Mouse (Mus musculus): ENCODE measurements around the gene Atp8a2.

Gene Atp8a2

DNA sequence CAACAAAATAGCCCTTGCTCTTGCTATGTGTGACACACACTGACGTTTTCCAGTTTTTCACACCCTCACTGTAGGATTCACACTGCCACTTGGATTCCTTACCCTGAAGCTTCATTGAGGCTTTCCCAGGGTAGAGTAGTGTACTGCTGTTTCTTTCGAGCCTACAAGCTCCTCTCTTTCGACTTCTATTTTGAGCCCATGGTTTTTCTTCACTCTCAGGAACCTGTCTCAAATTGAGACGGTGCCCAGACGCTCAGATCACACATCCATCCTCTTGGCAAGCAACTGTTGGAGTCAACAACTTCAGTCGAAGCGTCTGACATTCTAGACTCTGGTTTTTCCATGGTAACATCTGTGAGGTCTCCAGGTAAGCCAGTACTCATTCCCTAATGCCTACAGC, at the start of gene Atp8a2:
TSS of gene Atp8a2 (minus strand) at position 296 of the 400 bp plus-strand sequence.
- peak in 1 of 2 experiments; percentile 40 for DNase-seq (ENCODE audit: low spot score in 2 of 2)

DNA sequence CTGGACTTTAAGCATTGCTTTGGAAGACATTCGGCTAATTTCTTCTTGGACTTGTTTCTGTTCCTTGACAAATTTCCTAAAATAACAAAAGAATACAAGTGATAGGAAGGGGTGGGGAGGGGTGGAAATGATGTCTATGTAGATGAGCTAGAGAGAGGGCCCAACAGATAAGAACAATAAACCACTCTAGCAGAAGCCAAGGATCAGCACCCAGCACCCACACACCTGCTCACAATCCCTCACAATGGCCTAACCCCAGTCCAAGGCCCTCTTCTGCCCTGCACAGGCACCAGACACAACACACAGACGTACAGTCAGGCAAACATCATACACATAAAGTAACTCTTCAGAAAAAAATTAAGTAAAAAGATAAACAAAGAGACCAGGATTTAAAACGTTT, 41.6 kb upstream of the Atp8a2 start:
- DNase-seq (ENCODE audit: low spot score in 2 of 2), result no peak

DNA sequence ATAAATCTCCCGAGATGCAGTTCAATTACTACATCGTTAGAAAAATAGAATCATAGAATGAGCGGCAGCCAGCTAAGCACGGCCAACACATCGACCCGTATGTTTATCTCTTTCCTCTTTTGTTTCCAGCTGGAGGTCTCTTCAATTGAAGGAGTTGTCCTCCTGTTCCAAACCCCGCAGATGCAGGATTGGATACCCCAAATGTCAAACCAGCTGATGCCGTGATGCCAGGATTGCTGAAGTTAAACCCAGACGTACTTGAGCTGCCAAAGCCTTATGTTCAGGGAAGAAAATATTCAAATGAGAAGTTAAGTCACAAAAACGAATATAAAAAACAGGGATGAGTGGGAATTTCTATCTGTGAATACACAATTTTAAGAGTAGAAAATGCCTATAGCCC, 22.9 kb upstream of the Atp8a2 start:
- DNase-seq (ENCODE audit: low spot score in 2 of 2), result no peak

DNA sequence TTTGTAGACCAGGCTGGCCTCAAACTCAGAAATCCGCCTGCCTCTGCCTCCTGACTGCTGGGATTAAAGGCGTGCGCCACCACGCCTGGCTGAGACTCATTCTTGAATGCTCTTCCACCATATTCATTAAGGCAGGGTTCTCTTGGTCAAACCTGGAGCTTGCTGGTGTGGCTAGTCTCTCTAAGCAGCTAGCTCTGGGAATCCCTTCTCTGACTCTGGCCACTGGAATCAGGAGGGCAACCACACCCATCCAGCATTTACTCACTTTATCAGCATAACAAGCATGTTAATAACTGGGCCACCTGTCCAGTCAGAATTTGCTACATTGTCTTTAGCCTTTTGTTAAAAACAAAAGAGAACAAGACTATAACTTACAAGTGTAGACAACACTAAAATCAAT, 20.6 kb upstream of the Atp8a2 start:
- no peak for DNase-seq (ENCODE audit: low spot score in 2 of 2)

DNA sequence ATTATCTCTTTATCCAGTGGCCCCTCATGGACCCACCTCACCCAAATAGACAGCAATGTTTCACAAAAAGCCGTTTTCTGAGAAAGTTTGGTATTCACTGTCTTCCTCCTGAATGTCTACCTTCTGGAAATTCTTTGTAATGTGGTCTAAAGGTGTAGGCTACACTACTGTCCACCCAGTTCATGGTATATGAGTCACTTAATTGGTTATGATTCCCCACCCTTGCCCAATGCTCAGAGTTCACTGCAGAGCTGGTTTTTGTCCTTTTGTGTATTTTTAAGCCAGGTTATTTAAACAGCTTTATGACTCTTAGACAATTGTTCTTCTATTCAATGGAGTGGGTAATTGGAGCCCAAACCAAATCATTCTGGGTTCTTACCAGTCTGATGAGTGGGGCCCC, 19.1 kb upstream of the Atp8a2 start:
- DNase-seq (ENCODE audit: low spot score in 2 of 2), result no peak

DNA sequence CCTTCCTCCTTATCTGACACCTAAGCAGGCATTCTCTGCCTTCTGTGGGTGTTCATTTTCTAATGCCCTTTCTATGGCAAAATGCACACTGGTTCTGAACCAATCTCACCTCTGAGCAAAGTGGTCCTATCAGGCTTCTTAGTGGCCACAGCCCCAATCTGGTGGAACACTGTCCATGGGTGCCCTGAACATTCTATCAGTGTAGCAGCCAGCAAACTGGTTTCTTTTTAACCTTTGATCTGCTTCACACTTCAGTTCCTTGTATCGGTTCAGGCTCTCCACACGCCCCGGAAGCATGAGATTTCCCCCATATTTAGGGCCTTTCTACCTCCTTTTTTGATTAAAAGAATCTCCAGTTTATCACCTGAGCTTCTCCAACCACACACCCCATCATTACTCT, 18.0 kb upstream of the Atp8a2 start:
- DNase-seq (ENCODE audit: low spot score in 2 of 2), result no peak

DNA sequence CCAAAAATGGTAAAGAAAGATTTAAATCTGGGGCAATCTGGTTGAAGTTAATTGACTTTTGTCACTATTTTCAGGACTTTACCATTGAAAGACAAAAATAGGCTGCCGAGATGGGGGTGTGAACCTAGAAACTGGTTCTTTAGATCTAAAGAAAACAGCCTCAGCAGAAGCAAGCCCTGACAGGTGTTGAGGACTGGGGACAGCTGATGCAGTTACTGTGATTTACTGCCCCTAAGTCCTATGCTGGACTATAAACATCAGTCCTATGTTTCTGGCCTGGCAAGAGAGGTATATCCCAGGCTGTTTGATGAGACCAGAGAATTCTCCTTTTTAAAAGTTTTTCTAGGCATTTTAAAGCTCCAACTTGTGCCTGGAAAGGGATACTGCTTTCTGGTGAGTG, 17.1 kb upstream of the Atp8a2 start:
- no peak for DNase-seq (ENCODE audit: low spot score in 2 of 2)

DNA sequence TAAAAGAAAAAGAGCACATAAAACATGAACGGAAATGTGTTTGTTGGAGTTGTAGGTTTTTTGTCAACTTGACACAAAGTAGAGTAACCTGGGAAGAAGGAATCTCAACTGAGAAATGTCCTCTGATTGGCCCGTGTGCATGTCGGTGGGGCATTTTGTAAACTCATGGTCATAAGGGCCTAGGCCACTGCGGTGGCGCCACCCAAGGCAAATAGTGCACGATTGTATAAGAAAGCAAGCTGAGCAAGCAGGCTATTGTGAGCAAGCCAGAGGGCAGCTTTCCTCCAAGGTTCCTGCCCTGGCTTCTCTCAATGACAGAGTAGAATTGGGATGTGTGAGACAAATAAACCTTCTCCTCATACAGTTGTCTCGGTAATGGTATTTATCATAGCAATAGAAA, 12.2 kb upstream of the Atp8a2 start:
- DNase-seq (ENCODE audit: low spot score in 2 of 2), result no peak

DNA sequence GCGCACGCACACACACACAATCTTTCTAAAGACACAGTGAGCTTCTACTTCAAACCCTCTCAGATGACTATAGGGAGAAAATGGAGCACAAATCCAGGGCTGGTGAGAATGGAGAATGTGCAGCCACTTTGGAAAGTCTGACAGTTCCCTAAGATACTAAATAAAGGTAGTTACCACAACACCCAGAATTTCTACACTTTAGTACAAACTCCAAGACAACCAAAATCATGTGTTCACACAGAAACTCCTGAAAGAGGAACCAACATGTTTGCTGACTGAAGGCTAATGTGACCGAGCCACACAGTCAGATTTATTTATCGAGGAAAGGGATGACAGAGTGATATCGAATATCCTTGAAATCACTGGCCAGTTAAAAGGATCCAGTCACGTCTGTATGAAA, 8.0 kb upstream of the Atp8a2 start:
- no peak for DNase-seq (ENCODE audit: low spot score in 2 of 2)

DNA sequence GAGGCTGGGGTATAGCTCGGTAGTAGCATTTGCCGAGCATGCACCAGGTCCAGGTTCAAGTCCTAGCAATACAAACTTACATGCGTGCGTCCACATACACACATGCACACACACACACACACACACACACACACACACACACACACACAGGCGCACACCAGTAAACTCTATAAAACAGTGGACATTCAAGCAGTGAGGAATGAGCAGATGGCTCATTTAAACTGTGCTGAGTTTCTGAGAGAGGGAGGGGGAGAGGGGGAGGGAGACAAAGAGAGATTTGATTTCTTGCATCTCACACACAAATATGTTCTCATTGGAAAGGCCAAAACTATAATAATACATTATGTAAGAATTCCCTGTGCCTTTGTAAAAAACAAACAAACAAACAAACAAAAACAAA, 980 bp downstream of the Atp8a2 start:
- DNase-seq (ENCODE audit: low spot score in 2 of 2), result no peak

DNA sequence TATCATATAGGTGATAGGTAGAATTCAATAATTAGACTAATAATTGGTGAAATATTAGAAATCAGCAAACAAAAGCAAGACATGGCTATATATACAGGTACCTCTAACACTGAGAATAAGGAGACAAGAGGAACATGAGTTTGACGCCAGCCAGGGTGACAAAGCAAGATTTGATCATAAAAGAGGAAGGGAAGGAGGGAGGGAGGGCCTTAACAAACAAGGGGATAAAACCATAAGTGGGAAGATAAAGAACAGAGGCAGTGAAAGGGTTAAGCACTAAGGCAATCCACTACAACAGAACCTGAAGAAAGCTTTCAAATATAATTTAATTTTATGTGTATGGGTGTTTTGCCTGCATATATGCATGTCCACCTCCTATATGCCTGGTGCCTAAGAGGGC, 2.4 kb downstream of the Atp8a2 start:
- no peak for DNase-seq (ENCODE audit: low spot score in 2 of 2)

DNA sequence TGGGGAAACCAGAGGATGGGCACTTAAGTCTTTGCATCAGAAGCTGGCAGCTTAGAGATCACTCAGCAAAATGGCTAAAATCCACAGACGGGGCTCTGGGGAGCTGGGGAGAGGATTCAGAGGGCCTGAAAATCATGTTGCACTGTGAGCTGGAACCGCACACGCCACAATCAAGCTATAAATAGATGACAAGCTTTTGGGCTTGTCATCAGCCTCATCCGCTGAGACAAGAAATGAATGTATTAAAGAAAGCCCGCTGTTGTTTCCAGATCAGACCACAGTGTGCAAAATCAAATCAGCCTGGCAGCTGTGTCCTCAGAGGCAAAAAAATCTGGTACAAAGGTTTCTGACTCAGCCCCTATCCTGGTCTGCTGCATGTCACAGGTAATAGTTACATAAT, 7.2 kb downstream of the Atp8a2 start:
- no peak for DNase-seq (ENCODE audit: low spot score in 2 of 2)

DNA sequence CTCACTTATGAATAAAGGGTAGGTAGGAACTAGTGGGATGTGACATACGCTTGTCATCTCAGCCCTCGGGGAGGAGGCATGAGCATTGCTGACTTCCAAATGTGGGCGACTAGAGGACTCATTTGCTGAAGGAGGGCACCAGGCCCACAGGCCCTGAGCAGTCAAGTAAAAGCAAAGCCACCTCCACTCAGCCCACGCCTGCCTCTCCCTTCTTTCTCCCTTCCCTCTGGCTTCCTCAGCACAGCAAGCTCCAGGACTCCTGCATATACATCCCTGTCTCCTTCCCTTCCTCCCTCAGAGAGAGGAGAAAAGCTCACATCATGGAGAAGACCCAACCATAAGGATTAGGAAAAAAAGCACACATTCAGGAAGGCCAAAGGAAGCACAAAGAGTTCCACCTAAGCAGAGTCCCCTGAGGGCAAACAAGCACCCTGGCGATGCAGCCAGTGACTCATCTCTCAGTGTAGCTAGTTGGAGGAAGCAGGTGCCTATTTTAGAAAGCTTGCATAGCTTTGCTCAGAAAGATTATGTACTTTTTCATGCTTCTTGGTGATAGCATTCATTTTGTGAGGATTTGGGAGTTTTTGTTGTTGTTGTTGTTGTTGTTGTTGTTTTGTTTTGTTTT, 8.7 kb downstream of the Atp8a2 start:
- peak; percentile 52 to 65 for DNase-seq (ENCODE audit: low spot score in 2 of 2)

DNA sequence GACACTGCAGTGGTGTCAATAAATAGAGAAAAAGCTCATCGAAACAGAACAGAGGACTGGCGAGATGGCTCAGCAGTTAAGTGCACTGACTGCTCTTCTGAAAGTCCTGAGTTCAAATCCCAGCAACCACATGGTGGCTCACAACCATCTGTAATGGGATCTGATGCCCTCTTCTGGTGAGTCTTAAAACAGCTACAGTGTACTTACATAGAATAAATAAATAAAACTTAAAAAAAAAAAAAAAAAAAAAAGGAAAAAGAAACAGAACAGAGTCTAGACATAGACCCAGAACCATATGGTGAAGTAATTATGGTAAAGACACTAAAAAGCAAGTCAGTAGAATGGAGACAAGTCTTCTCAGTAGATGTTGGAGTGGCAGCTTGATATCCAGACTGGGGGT, 15.7 kb downstream of the Atp8a2 start:
- DNase-seq (ENCODE audit: low spot score in 2 of 2), result no peak

DNA sequence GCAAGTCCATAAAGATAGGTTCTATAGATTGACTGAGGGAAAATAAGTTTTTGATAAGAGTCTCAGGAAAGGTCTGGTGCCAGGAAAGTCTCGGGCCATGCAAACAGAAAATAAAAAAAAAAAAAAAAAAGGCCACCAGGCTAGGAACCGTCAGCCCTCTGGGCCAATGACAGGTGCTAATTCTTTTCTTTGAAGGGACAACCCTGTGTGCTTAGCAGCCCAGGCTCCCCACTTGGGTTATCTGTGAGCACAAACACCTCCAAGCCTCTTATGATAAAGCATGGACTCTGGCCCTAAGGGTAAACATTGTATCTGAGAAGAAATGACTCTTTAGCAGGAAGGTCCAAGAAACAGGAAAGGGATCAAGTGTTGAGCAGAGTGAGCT, 18.4 kb downstream of the Atp8a2 start:
- DNase-seq (ENCODE audit: low spot score in 2 of 2), result no peak

DNA sequence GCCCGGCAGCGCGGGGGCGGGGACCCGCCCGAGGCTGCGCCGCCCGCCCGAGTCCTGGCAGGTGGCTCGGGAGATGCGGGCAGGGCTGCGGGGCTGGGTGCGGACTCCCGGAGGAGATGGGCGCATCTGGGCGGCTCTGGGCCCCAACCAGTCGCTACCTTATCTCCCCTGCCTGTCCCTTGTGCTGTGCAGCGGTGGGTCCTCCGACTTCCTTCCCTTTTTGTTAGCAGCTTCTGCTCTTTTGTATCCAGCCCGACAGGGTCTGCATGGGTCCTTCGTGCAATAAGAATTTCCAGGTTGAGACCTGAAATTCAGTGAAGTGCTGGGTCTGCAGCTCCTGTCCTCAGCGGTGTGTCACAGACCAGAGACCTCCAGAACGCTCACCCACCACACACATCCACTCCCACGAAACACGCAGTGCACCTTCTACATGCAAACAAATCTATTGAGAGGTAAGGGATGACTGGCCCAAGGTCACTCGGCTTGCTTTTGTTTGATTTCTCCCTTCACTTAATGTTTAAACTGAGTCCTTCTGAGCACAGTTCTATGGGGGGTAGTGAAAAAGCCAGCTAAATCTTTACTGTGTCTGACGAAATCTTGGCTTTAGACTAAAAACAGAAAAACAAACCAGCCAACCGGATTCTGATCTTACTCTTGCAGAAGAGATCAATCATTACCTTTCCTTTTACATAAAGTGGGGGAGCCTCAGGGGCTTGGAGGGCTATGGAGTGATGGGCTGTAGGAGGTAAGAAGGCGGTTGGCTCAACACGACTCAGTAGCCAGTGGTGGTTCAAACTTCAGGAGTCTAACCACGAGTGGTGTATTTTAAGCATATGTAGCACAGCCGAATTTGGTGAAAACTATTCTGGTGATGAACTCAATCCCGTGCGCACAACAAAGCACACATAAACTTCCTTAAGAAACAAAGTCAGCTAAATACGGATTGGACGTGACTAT, 19.1 kb downstream of the Atp8a2 start:
- peak in 1 of 2 experiments; percentile 40 for DNase-seq (ENCODE audit: low spot score in 2 of 2)

DNA sequence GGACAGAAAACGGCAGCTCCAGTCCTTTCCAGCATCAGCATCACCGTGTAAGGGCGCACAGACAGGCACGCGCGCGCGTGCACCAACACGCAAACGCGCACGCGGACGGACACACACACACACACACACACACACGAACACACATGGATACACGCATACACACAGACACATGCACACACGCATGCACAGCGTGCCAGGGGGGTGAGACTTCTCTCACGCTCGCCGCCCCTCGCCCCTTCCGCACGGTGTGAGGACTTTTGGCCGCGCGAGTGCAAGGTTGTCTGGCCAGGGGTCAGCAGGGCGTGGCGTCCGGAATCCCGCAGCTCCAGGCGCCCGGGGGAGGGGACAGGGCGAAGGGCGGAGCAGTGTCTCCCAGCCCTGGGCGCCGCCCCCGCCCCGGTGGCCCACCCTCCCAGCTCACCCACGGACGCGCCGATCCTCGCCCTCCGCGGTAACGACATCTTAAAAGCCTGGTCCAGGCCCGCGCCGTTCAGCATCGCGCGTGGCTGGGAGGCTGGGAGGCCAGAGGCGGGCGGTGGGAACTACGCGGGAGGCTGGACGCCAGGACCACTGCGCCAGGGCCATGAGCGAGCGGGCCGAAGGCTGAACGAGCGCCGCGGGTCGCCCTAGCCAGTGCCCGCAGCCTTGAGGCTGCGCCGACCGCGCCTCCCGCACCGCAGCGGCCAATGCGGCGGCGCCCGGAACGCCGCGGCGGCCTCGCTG, 19.9 kb downstream of the Atp8a2 start:
- peak; percentile 30 to 73 for DNase-seq (ENCODE audit: low spot score in 2 of 2)

DNA sequence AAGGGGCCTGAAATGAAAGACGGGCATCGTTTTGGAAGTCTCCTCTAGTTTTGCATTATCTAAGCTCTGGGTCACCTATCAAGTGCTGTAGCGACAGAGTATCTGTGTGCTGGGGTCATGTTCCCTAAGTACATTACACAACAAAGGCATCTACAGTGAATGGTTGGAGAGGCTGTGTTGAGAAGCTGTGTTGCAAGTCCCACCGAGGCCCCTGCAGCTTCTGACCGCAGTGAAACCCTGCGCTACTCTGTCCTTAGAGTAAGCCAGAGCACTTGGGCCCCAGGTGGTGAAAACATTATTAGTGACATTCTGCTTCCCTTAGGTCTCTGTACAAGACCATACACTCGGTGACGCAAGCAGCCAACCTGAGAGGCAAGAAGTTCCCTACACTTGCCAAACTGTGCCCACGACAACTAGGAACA, 20.5 kb downstream of the Atp8a2 start:
- no peak for DNase-seq (ENCODE audit: low spot score in 2 of 2)

DNA sequence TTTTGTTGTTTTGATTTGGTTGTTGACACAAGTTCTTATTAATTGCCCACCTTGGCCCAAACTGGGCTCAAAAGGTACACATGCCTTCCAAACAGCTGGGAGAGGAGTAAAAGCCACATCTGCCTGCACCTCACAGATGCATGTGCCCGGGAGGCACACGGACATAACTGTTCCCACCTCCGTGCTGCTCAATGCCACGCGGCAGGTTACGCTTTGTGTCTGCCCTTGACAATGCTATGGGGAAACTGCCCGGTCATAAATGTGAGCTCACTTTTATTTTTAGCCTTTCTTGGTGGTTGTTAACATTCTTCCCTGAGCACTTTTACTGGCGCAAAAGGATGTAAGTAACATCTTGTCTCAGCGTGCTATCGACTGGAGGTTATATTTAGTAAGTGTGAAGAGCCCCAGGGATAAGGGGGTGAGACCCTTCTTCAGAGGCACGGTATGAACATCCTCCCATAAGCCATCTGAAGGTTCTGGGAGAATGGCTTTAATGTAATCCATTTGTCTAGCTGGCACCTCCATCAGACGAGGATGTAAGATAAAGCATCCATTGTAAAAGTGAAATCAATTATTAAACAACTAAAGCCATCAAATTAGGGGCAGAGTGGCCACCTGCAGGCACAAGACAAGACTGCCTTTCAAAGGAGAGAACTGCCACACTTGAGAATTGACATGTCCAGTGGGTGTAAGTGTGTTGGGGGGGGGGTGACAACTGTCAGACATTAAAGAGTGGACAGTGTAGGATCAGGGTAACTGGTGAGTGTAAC, 24.5 kb downstream of the Atp8a2 start:
- no peak for DNase-seq (ENCODE audit: low spot score in 2 of 2)

DNA sequence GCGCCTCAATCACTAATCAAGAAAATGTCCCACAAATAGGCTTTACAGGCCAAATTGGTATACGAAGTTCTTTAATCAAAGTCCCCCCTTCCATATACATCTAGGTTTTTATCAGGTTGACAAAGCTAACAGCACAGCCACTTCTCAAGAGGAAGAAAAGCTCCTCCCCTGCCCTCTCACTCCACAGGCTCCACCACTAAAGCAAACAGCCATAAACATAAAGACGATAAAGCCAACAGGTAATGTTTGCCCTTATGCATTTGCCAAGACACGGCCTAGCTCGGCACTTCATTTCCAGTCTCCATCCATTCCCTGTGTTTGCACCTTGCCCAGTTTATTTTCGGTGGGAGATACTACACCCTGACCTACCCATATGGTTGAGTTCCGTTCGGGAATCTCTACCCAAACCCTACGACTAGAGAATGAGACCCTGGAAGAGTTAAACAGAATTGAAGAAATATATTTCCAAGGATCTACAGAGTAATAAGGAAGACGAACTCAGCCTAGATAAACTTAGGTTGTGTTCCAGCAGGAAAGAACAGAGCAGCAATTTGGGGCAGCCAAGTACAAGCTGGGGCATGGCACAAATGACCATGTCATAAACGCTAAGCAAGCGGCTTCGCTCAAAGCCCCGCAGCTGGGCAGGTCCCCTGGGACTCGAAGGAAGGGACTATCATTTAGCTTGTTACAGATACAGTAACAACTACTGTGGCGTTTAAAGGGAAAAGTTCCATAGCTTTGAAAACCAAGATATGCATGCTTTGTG, 26.0 kb downstream of the Atp8a2 start:
- DNase-seq (ENCODE audit: low spot score in 2 of 2), result no peak

DNA sequence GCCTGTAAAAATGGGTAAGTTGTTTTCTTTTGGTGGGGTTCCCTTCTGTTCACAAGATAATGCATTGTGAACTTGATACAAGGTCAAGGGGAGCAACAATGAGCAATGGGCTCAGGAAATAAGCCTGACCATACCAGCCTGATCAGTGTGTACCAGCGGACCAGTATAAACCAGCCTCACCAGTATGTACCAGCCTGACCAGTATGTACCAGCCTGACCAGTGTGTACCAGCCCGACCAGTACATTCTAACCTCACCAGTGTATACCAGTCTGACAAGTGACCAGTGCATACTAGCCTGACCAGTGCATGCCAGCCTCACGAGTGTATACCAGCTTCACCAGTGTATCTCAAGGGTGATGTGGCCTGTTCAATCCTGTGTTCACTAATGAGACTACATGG, 33.6 kb downstream of the Atp8a2 start:
- no peak for DNase-seq (ENCODE audit: low spot score in 2 of 2)
